In genomic region chr9:81632736-81633436, GRCm38 (mm10) we compare ENCODE assay signal across 8 mouse cellular contexts. TPM values are rescaled to one million over a fixed set of nuclear protein-coding genes. Genes with fewer than 3 reads are reported as not detected.
DNase-seq lines count a peak whose midpoint lies in the region; ATAC-seq and TF ChIP-seq lines count a peak whose summit lies in the region.

No protein-coding gene starts in this region.

- peak overlapping the region; percentile 37 for H3K4me3 ChIP-seq in cerebellum, adult 2 months (replicated peaks; ENCODE audit: insufficient read depth, low read depth, low read length)
- H3K4me3 ChIP-seq in heart, embryonic 14.5 days (ENCODE audit: control insufficient read depth in 1 of 2, insufficient read depth in 1 of 2, low read depth in 1 of 2, low read length in 2 of 2), result peak overlapping the region; percentile 66 to 77
- peak overlapping the region; percentile 78 for H3K4me3 ChIP-seq in midbrain, embryonic 10.5 days

- no peaks in the 10 kb centered on the region for H3K4me1 ChIP-seq in cerebellum, adult 2 months (ENCODE audit: control insufficient read depth, insufficient read depth, low read length)
- H3K4me1 ChIP-seq in heart, embryonic 14.5 days (ENCODE audit: control insufficient read depth in 2 of 2, insufficient read depth in 2 of 2, low read length in 2 of 2), result peaks cover 7 to 11% of the 10 kb centered on the region in 2 experiments
- peaks cover 28% of the 10 kb centered on the region for H3K4me1 ChIP-seq in midbrain, embryonic 10.5 days

- H3K4me2 ChIP-seq in heart, embryonic 14.5 days (ENCODE audit: low read length), result peak overlapping the region; percentile 99

- TF ChIP-seq POLR2A in cerebellum, adult 2 months (IDR thresholded peaks at IDR 0.05; ENCODE audit: borderline replicate concordance, insufficient read depth, low read length), result no peak

- H3K27ac ChIP-seq in cerebellum, adult 2 months (ENCODE audit: insufficient read depth, low read length), result no peak overlapping the region
- H3K27ac ChIP-seq in heart, embryonic 14.5 days (replicated peaks in 1 of 2; ENCODE audit: control insufficient read depth in 1 of 2, insufficient read depth in 1 of 2, low read depth in 2 of 2, low read length in 2 of 2), result no peak overlapping the region
- peak overlapping the region; percentile 82 for H3K27ac ChIP-seq in midbrain, embryonic 10.5 days (replicated peaks)

- peak; percentile 38; the same call in 1 of the 2 replicates for ATAC-seq in heart, embryonic 14.5 days (ENCODE audit: insufficient number of reproducible peaks, insufficient read depth, low FRiP score, low read depth)

- H3K36me3 ChIP-seq in heart, embryonic 14.5 days (ENCODE audit: control insufficient read depth, insufficient read depth, low read length), result no peaks in the 10 kb centered on the region
- no peaks in the 10 kb centered on the region for H3K36me3 ChIP-seq in midbrain, embryonic 10.5 days

- no peaks in the 10 kb centered on the region for H3K9me3 ChIP-seq in heart, embryonic 14.5 days (ENCODE audit: control insufficient read depth, low read length)
- no peaks in the 10 kb centered on the region for H3K9me3 ChIP-seq in midbrain, embryonic 10.5 days (replicated peaks)

- peak overlapping the region; percentile 74 for H3K9ac ChIP-seq in heart, embryonic 14.5 days (ENCODE audit: low read length)

- H3K27me3 ChIP-seq in cerebellum, adult 2 months (ENCODE audit: control insufficient read depth, insufficient read depth, low read length), result peaks cover 8% of the 10 kb centered on the region; the same call in 1 of the 2 replicates
- peaks cover 31% of the 10 kb centered on the region for H3K27me3 ChIP-seq in heart, embryonic 14.5 days (ENCODE audit: control insufficient read depth, insufficient read depth, low read length)
- peaks cover 56% of the 10 kb centered on the region for H3K27me3 ChIP-seq in midbrain, embryonic 10.5 days (ENCODE audit: low read depth, poor library complexity, severe bottlenecking)

- no peak for TF ChIP-seq CTCF in cerebellum, adult 2 months (IDR thresholded peaks at IDR 0.05; ENCODE audit: borderline replicate concordance, insufficient read depth, low read depth, low read length)

- DNase-seq in cerebellum, adult 2 months, result peak in 1 of 2 experiments; percentile 9
- no peak for DNase-seq in cerebellum, adult 18-20 months
- peak; percentile 2 to 9 for DNase-seq in B cell, adult 2 months
- DNase-seq in embryo, embryonic 9.5 days (ENCODE audit: extremely low spot score), result peak; percentile 72
- peak; percentile 36 to 42 for DNase-seq in layer of hippocampus, postnatal 36 days
- peak; percentile 69 for DNase-seq in midbrain, embryonic 10.5 days (ENCODE audit: low spot score)
- DNase-seq in thymus, postnatal 14 days, result peak; percentile 15

- WGBS in cerebellum, adult 2 months, result under 1% methylated on average over 47 of the region's 47 CpGs
- WGBS in heart, embryonic 14.5 days, result under 1% methylated on average over 45 of the region's 47 CpGs
- under 1% methylated on average over 47 of the region's 47 CpGs for WGBS in midbrain, embryonic 10.5 days

RNA-seq across cellular contexts. Expression of gene Htr1b, which starts 0.7 kb away (rescaled TPM):
- 11.5 and 12.1 TPM in 2 replicates for polyA plus RNA-seq in cerebellum, adult 2 months (2012; rRNA removed)
- polyA plus RNA-seq in heart, embryonic 14.5 days (2014; fragmentation: Nextera tagmentation; extraction: Ambion mirVana), result 0.49 and 0.63 TPM in 2 replicates
- total RNA-seq in layer of hippocampus, postnatal 36 days (2021), result 10 to 100 TPM in 1 of 2 experiments, 1 to 10 TPM in 1; 9.9 to 14.6 TPM
- 0.48 and 0.62 TPM in 2 replicates for polyA plus RNA-seq in midbrain, embryonic 10.5 days (2016; fragmentation: Nextera tagmentation; extraction: Ambion mirVana)

Comparison
In these comparisons a context has a peak if more than half of its experiments do, and no peak if none do; other contexts are left out.
1. DNase-seq: peak in B cell, adult 2 months (2 of 2), embryo, embryonic 9.5 days (single experiment), layer of hippocampus, postnatal 36 days (2 of 2), midbrain, embryonic 10.5 days (single experiment) and thymus, postnatal 14 days (single experiment); none in cerebellum, adult 18-20 months (0 of 2).
2. Peak in every context shown above with its lines, with median percentiles within 50 percentile points of each other: H3K4me3 ChIP-seq.